Mouse (Mus musculus): ENCODE data around the gene Gm4301. TPM values are rescaled to one million over a fixed set of nuclear protein-coding genes. Genes with fewer than 3 reads are reported as not detected.

Gm4301 gene
- polyA plus RNA-seq (2017; shearing (Covaris generic)), result not detected

DNA sequence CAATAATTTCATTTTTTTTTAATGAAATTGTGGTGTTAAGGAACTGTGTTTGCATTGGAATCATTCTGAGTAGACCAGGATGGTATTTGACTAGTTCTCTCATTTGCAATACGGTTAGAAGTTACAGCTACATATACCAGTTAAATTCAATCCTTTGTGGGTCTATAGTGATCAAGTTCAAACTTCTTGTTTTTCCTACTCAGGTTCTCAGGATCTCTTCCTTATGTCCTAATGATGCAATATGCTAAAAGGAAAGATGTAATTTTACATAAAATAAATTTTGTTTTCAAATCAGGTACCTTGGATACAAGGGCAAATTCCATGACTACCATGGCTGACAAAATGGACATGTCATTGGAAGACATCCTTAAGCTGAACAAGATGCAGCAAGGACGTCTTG is at the start of gene Gm4301:
Gene Gm4301, plus strand, starts transcription at position 301 of the 400 bp plus-strand sequence.

GRCm38 (mm10) chr10:100340536-100340935 is 5.1 kb downstream of the Gm4301 start, which contains the start of gene Gm4302:
Gm4302 (plus strand) TSS chr10:100340836.

DNA sequence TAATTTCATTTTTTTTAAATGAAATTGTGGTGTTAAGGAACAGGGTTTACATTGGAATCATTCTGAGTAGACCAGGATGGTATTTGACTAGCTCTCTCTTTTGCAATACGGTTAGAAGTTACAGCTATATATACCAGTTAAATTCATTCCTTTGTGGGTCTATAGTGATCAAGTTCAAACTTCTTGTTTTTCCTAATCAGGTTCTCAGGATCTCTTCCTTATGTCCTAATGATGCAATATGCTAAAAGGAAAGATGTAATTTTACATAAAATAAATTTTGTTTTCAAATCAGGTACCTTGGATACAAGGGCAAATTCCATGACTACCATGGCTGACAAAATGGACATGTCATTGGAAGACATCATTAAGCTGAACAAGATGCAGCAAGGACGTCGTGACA is 10.2 kb downstream of the Gm4301 start, which contains the start of gene Gm4303:
Gene Gm4303, plus strand, starts transcription at position 301 of the 400 bp plus-strand sequence.

DNA sequence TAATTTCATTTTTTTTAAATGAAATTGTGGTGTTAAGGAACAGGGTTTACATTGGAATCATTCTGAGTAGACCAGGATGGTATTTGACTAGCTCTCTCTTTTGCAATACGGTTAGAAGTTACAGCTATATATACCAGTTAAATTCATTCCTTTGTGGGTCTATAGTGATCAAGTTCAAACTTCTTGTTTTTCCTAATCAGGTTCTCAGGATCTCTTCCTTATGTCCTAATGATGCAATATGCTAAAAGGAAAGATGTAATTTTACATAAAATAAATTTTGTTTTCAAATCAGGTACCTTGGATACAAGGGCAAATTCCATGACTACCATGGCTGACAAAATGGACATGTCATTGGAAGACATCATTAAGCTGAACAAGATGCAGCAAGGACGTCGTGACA is 15.3 kb downstream of the Gm4301 start, which contains the start of gene Gm4305:
Gene Gm4305, plus strand, starts transcription at position 301 of the 400 bp plus-strand sequence.

DNA sequence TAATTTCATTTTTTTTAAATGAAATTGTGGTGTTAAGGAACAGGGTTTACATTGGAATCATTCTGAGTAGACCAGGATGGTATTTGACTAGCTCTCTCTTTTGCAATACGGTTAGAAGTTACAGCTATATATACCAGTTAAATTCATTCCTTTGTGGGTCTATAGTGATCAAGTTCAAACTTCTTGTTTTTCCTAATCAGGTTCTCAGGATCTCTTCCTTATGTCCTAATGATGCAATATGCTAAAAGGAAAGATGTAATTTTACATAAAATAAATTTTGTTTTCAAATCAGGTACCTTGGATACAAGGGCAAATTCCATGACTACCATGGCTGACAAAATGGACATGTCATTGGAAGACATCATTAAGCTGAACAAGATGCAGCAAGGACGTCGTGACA is 25.6 kb downstream of the Gm4301 start, which contains the start of gene Gm4307:
Gene Gm4307, plus strand, starts transcription at position 301 of the 400 bp plus-strand sequence.

DNA sequence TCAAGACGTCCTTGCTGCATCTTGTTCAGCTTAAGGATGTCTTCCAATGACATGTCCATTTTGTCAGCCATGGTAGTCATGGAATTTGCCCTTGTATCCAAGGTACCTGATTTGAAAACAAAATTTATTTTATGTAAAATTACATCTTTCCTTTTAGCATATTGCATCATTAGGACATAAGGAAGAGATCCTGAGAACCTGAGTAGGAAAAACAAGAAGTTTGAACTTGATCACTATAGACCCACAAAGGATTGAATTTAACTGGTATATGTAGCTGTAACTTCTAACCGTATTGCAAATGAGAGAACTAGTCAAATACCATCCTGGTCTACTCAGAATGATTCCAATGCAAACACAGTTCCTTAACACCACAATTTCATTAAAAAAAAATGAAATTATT is 47.0 kb downstream of the Gm4301 start, which contains the start of gene Gm4312:
Gene Gm4312, minus strand, starts transcription at position 101 of the 400 bp plus-strand sequence.

Other genes with a start within 250 kb of the Gm4301 start
- gene Gm4302, start 5.2 kb downstream of the Gm4301 start, polyA plus RNA-seq (2017; shearing (Covaris generic)), result not detected
- gene Gm4303, start 10.3 kb downstream of the Gm4301 start, polyA plus RNA-seq (2017; shearing (Covaris generic)), result not detected
- gene Gm4305, start 15.4 kb downstream of the Gm4301 start, polyA plus RNA-seq (2017; shearing (Covaris generic)), result not detected
- gene Gm4307, start 25.7 kb downstream of the Gm4301 start, polyA plus RNA-seq (2017; shearing (Covaris generic)), result not detected
- not detected for gene Gm4312, start 46.9 kb downstream of the Gm4301 start, polyA plus RNA-seq (2017; shearing (Covaris generic))
- 3.2 TPM for gene Tmtc3, start 151.7 kb downstream of the Gm4301 start, polyA plus RNA-seq (2017; shearing (Covaris generic))
- 1.6 TPM for gene Cep290, start 151.9 kb downstream of the Gm4301 start, polyA plus RNA-seq (2017; shearing (Covaris generic))